Mouse (Mus musculus) forebrain, embryonic 16.5 days (tissue): ENCODE measurements around the gene Vmn1r80. TPM values are rescaled to one million over a fixed set of nuclear protein-coding genes. Genes with fewer than 3 reads are reported as not detected.
"Not testable (repeated sequence)": the region's sequence is repeated elsewhere in the genome, so short reads cannot be mapped to it uniquely, and the experiment has no call there.

Experiments
- ATAC-seq: fragments of 200-750 bp; cut with Nextera tagmentation; 2 replicates; pipeline ENCODE4 v1.8.0; 2017; ENCODE audit warnings: mild to moderate bottlenecking, moderate library complexity
- H3K27ac ChIP-seq: fragments of 300-500 bp; sonication (generic); 2 replicates; pipeline ENCODE4 v1.5.1; 2014; ENCODE audit warnings: low read length, control low read depth
- H3K27me3 ChIP-seq: fragments of 300-500 bp; sonication (generic); replicated peaks from 2 replicates; pipeline ENCODE4 v1.6.1; 2014; ENCODE audit warnings: low read length; ENCODE audit not compliant: control insufficient read depth, insufficient read depth
- H3K36me3 ChIP-seq: fragments of 300-500 bp; sonication (generic); 2 replicates; pipeline ENCODE4 v1.6.1; 2014; ENCODE audit not compliant: control insufficient read depth, insufficient read depth
- H3K4me1 ChIP-seq: fragments of 300-500 bp; sonication (generic); replicated peaks from 2 replicates; pipeline ENCODE4 v1.6.1; 2014; ENCODE audit warnings: low read length; ENCODE audit not compliant: control insufficient read depth, insufficient read depth
- H3K4me2 ChIP-seq: fragments of 300-500 bp; sonication (generic); 2 replicates; pipeline ENCODE4 v1.6.1; 2014; ENCODE audit warnings: mild to moderate bottlenecking, low read length, control low read depth
- H3K4me3 ChIP-seq: fragments of 300-500 bp; sonication (generic); replicated peaks from 2 replicates; pipeline ENCODE4 v1.5.1; 2014; ENCODE audit warnings: mild to moderate bottlenecking, low read length, control low read depth
- H3K9ac ChIP-seq: fragments of 300-500 bp; sonication (generic); replicated peaks from 2 replicates; pipeline ENCODE4 v1.6.1; 2014; ENCODE audit warnings: low read depth, low read length, control low read depth
- H3K9me3 ChIP-seq: fragments of 300-500 bp; sonication (generic); 2 replicates; pipeline ENCODE4 v1.6.1; 2016; ENCODE audit warnings: low read length; ENCODE audit not compliant: control insufficient read depth
- WGBS: fragments of 180-500 bp; shearing (Covaris S2); extraction: QIAGEN DNeasy Blood & Tissue Kit; methylation state at CpG from one replicate; pipeline ENCODE4 v1.1.7; 2014; 5-methylcytosine and 5-hydroxymethylcytosine counted together
- polyA plus RNA-seq: library from polyadenylated mRNA; unstranded; fragments of >200 nt; fragmentation: Nextera tagmentation; extraction: Ambion mirVana; gene quantifications from 2 replicates; pipeline ENCODE4 v1.2.1, GENCODE M21; 2015

Gene Vmn1r80
- polyA plus RNA-seq = not detected in 2 replicates

- 86% methylated on average over 1 of the region's 1 CpGs for WGBS
- Histone ChIP-seq H3K27me3 (no peaks in the 10 kb centered on the region), H3K36me3 (no peaks in the 10 kb centered on the region), H3K4me1 (no peaks in the 10 kb centered on the region), H3K27ac (no peak within 1 kb of the TSS), H3K9ac (no peak within 1 kb of the TSS), H3K4me2 (no peak within 1 kb of the TSS), H3K4me3 (no peak within 1 kb of the TSS), H3K9me3 (no peaks in the 10 kb centered on the region)
- no peak for ATAC-seq
Observed at GRCm38 (mm10) chr7:12188986-12189385, at the start of gene Vmn1r80. Gene Vmn1r80 (plus strand): TSS chr7:12189286.

GRCm38 (mm10) chr7:12149957-12150356 lies 39.1 kb upstream of the Vmn1r80 start, which contains the start of gene Vmn1r78:
Gene Vmn1r78 (plus strand): TSS chr7:12150257.
- no peaks in the 10 kb centered on the region for H3K27me3 ChIP-seq
- H3K27ac ChIP-seq = no peak within 1 kb of the TSS
- H3K36me3 ChIP-seq = no peaks in the 10 kb centered on the region
- 62% methylated on average over 2 of the region's 2 CpGs for WGBS
- H3K4me3 ChIP-seq = no peak within 1 kb of the TSS
- no peak for ATAC-seq
- no peak within 1 kb of the TSS for H3K4me2 ChIP-seq
- H3K4me1 ChIP-seq = no peaks in the 10 kb centered on the region
- peaks cover 5% of the 10 kb centered on the region for H3K9me3 ChIP-seq
- H3K9ac ChIP-seq = no peak within 1 kb of the TSS

- not testable (repeated sequence) for ATAC-seq, H3K4me2 ChIP-seq, H3K27ac ChIP-seq, H3K36me3 ChIP-seq, H3K27me3 ChIP-seq, H3K4me1 ChIP-seq, H3K4me3 ChIP-seq, H3K9ac ChIP-seq, H3K9me3 ChIP-seq
- WGBS = 36% methylated on average over 1 of the region's 1 CpGs
Observed at GRCm38 (mm10) chr7:12156463-12156862, 32.6 kb upstream of the Vmn1r80 start.

GRCm38 (mm10) chr7:12170979-12171378 lies 18.1 kb upstream of the Vmn1r80 start, which contains the start of gene Vmn1r79:
Gene Vmn1r79 (plus strand): TSS chr7:12171279.
- H3K9me3 ChIP-seq, H3K36me3 ChIP-seq, H3K4me3 ChIP-seq, H3K4me1 ChIP-seq, H3K27me3 ChIP-seq, ATAC-seq, H3K4me2 ChIP-seq, H3K27ac ChIP-seq, H3K9ac ChIP-seq: not testable (repeated sequence)

GRCm38 (mm10) chr7:12172926-12173325 lies 16.2 kb upstream of the Vmn1r80 start:
- WGBS = 61% methylated on average over 2 of the region's 2 CpGs
- H3K9me3 ChIP-seq, H3K4me1 ChIP-seq, H3K9ac ChIP-seq, H3K36me3 ChIP-seq, H3K27me3 ChIP-seq, H3K4me3 ChIP-seq, ATAC-seq, H3K4me2 ChIP-seq, H3K27ac ChIP-seq: not testable (repeated sequence)

- H3K4me3 ChIP-seq = no peak overlapping the region
- WGBS = 57% methylated on average over 2 of the region's 2 CpGs
- H3K27me3 ChIP-seq = no peaks in the 10 kb centered on the region
- ATAC-seq = no peak
- no peak overlapping the region for H3K27ac ChIP-seq
- H3K9me3 ChIP-seq = peaks cover 6% of the 10 kb centered on the region; the same call in 1 of the 2 replicates
- H3K36me3 ChIP-seq = no peaks in the 10 kb centered on the region
- H3K4me2 ChIP-seq = no peak overlapping the region
- no peak overlapping the region for H3K9ac ChIP-seq
- H3K4me1 ChIP-seq = no peaks in the 10 kb centered on the region
Observed at GRCm38 (mm10) chr7:12204141-12204540, 15.1 kb downstream of the Vmn1r80 start.

Other genes starting within 250 kb of the Vmn1r80 start
- not detected in 2 replicates for gene Vmn1r77, start 152.5 kb upstream of the Vmn1r80 start, polyA plus RNA-seq
- gene Vmn1r78, start 39.0 kb upstream of the Vmn1r80 start, polyA plus RNA-seq = not detected in 2 replicates
- gene Vmn1r79, start 18.0 kb upstream of the Vmn1r80 start, polyA plus RNA-seq = not detected in 2 replicates
- not detected in 2 replicates for gene Vmn1r81, start 79.0 kb downstream of the Vmn1r80 start, polyA plus RNA-seq
- gene Vmn1r82, start 111.1 kb downstream of the Vmn1r80 start, polyA plus RNA-seq = not detected in 2 replicates
- not detected in 2 replicates for gene Vmn1r83, start 140.2 kb downstream of the Vmn1r80 start, polyA plus RNA-seq
- gene Vmn1r84, start 180.0 kb downstream of the Vmn1r80 start, polyA plus RNA-seq = not detected in 2 replicates
- gene Zfp551, start 233.5 kb downstream of the Vmn1r80 start, polyA plus RNA-seq = 10.0 and 12.6 TPM in 2 replicates